Mouse (Mus musculus) cerebellum, adult 9-11 months (tissue): ENCODE measurements around the gene Theg.
A peak's percentile ranks its signal among the peaks of the same experiment; 100 is the strongest.

Source experiments
- DNase-seq: peaks from one replicate; pipeline ENCODE4 v3.0.0; 2022

Theg gene

GRCm38 (mm10) chr10:79554330-79555237, 32.5 kb downstream of the Theg start, which contains the start of gene Mier2:
Gene Mier2, minus strand, starts transcription at chr10:79555199.
- DNase-seq, result peak; percentile 90

GRCm38 (mm10) chr10:79553691-79554090, 33.4 kb downstream of the Theg start:
- no peak for DNase-seq

GRCm38 (mm10) chr10:79553176-79553575, 34.0 kb downstream of the Theg start:
- DNase-seq, result no peak

- DNase-seq, result no peak
These were observed 34.6 kb downstream of the Theg start for GRCm38 (mm10) chr10:79552531-79552930.

GRCm38 (mm10) chr10:79550366-79550765, 36.8 kb downstream of the Theg start:
- DNase-seq, result no peak

GRCm38 (mm10) chr10:79548971-79549723, 38.0 kb downstream of the Theg start:
- no peak for DNase-seq

GRCm38 (mm10) chr10:79548546-79548945, 38.6 kb downstream of the Theg start:
- DNase-seq, result no peak

GRCm38 (mm10) chr10:79547148-79547675, 39.9 kb downstream of the Theg start:
- no peak for DNase-seq

- no peak for DNase-seq
These were observed 40.6 kb downstream of the Theg start for GRCm38 (mm10) chr10:79546483-79546882.

GRCm38 (mm10) chr10:79545891-79546290, 41.2 kb downstream of the Theg start:
- DNase-seq, result no peak

GRCm38 (mm10) chr10:79544631-79545030, 42.5 kb downstream of the Theg start:
- DNase-seq, result no peak

GRCm38 (mm10) chr10:79543884-79544597, 43.1 kb downstream of the Theg start:
- DNase-seq, result peak; percentile 4

- DNase-seq, result no peak
These were observed 45.0 kb downstream of the Theg start for GRCm38 (mm10) chr10:79542171-79542570.

- no peak for DNase-seq
These were observed 45.6 kb downstream of the Theg start for GRCm38 (mm10) chr10:79541522-79541921.

- no peak for DNase-seq
These were observed 46.4 kb downstream of the Theg start for GRCm38 (mm10) chr10:79540746-79541145.

- peak; percentile 3 for DNase-seq
These were observed 47.2 kb downstream of the Theg start for GRCm38 (mm10) chr10:79539701-79540495.

GRCm38 (mm10) chr10:79538873-79539272, 48.3 kb downstream of the Theg start:
- peak; percentile 1 for DNase-seq

- DNase-seq, result peak; percentile 4
These were observed 48.8 kb downstream of the Theg start for GRCm38 (mm10) chr10:79538323-79538722.

GRCm38 (mm10) chr10:79537781-79538180, 49.4 kb downstream of the Theg start:
- DNase-seq, result peak; percentile 1

GRCm38 (mm10) chr10:79537271-79537670, 49.9 kb downstream of the Theg start:
- DNase-seq, result no peak

GRCm38 (mm10) chr10:79536461-79537080, 50.6 kb downstream of the Theg start:
- DNase-seq, result no peak

GRCm38 (mm10) chr10:79535431-79535830, 51.7 kb downstream of the Theg start:
- no peak for DNase-seq
